Mouse (Mus musculus): ENCODE data around the gene Copz2.
"Not testable (repeated sequence)": the region's sequence is repeated elsewhere in the genome, so short reads cannot be mapped to it uniquely, and the experiment has no call there.

The Copz2 gene

DNA sequence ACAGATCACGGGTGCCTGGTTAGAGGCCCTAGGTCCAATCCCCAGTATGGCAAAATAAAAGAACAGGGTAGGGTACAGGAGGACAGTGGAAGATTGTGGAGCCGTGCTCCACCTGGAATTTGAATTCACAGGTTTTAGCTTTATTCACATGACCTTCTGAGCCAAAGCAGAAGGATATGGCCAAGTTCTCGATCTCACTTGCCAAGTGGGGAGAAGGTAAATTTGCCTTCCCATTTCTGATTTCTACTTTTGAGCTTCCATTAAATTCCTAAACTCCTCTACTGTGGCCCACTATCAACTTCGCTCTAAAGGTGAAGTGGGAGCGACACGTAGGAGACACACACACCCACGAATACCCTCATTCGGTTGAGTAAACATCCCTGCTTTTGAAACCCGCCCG, 20.8 kb upstream of the Copz2 start:
- no peak for DNase-seq (ENCODE audit: low spot score in 2 of 2)

- DNase-seq (ENCODE audit: low spot score in 2 of 2) = peak in 1 of 2 experiments; percentile 44
These were observed 20.3 kb upstream of the Copz2 start for GRCm38 (mm10) chr11:96829403-96829812.

DNA sequence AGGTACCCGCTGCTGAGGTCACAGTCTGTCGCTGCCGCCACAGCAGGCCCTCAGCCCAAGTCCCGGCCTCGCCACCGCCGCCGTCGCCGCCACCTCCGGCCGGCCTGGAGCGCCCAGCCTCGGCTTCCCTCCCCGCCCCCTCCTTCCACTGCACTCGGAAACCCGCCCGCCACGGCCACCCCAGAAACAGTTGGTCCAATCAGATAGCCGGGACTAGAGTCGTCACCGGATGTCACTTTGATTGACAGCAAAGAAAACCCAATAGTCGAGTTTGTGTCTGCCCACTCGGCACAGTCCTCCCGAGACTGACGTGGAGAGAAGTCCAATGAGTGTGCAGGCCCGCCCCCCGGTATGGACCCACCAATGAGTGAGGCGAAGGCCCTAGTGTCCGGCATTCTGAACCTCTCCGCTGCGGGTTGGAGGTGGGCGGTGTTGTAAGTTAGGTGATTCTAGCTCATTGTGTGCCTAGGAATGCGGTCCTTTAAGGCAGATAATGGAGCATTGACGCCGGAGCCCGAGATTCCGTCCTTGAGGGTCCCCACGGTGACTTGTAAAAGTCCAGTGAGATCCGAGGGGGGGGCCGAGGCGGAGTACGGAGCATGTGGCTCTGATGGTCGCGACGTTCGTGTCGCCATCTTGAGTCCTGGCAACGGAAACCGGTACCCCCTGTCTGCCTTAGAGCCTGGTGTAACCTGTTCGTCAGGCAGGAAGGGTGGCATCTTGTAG, 19.7 kb upstream of the Copz2 start, which contains the start of gene Nfe2l1:
Gene Nfe2l1 (minus strand): TSS at position 156 of the 726 bp plus-strand sequence.
- DNase-seq (ENCODE audit: low spot score in 2 of 2) = peak; percentile 96 to 97

GRCm38 (mm10) chr11:96830539-96831216, 19.0 kb upstream of the Copz2 start:
- no peak for DNase-seq (ENCODE audit: low spot score in 2 of 2)

- no peak for DNase-seq (ENCODE audit: low spot score in 2 of 2)
These were observed 18.2 kb upstream of the Copz2 start for GRCm38 (mm10) chr11:96831516-96831915.

GRCm38 (mm10) chr11:96832541-96832940, 17.1 kb upstream of the Copz2 start:
- no peak for DNase-seq (ENCODE audit: low spot score in 2 of 2)

DNA sequence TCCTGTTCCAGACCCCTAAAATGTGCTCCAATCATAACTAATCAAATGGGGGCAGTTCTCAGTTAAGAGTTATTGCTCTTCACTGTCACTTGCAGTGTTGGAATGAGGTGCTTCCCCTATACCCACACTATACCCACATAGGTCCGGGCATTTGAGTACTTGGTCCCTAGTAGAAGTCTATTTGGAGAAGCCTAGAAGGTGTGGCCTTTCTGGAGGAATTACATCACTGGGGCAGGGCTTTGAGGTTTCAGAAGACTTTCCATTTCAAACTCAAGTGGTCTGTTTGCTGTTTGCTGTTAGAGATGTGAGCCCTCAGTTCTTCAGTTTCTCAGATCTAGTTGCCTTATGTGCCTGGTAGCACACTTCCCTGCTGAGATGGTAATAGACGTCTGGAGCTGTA, 16.7 kb upstream of the Copz2 start:
- no peak for DNase-seq (ENCODE audit: low spot score in 2 of 2)

DNA sequence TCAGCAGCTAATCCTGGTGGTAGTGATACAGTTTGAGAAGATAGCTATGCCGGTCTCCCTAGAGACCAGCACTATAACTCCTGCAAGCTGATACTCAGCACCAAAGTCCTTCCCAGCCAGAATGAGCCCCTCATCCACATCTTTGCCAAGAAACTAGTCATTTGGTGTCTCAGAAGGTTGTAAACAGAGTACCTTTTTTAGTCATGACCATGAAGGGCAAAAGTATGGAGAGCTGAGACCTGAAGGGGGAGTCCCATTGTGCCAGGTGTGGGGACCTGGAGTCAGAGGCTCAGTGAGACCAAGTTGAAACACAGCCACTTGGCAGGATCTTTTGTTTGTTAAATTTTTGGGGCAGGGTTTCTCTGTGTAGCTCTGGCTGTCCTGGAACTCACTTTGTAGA, 15.5 kb upstream of the Copz2 start:
- no peak for DNase-seq (ENCODE audit: low spot score in 2 of 2)

DNA sequence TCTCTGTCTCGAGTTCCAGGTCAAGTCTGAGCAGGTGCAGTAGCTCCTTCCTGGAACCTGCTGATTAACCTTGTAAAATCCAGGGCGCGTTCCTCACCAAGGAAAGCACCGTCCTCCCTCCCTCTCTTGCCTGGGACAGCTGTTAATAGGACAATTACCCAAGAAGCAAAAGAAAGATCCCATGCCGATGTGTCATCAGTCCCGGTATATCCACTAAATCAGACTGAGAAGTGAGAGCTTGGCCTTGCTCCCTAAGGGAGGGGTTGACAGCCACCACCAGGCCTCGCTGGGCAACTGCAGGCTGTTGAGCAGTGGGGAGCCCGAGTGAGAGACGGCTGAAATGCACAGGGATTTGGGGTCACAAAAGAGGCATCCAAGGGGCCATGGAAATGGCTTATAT, 12.4 kb upstream of the Copz2 start:
- no peak for DNase-seq (ENCODE audit: low spot score in 2 of 2)

DNA sequence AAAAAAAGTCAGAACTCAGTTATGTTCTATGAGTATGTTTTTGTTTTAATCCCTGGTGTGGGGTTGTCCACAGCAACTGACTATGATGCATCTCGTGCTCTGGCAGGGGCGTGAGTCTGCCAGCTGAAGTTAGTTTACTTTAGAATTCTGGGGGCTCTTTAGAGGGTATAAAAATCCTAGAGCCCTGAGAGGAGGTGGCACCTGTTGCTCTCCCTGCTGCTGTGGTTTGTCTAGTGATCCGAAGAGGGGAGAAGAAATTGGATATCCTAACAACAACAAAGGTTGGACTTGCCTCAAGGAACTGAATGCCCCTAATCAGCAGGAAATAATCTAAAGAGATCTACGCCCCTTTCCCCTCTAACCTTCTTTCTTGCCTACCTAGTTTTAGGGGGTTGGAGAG, 11.3 kb upstream of the Copz2 start:
- no peak for DNase-seq (ENCODE audit: low spot score in 2 of 2)

DNA sequence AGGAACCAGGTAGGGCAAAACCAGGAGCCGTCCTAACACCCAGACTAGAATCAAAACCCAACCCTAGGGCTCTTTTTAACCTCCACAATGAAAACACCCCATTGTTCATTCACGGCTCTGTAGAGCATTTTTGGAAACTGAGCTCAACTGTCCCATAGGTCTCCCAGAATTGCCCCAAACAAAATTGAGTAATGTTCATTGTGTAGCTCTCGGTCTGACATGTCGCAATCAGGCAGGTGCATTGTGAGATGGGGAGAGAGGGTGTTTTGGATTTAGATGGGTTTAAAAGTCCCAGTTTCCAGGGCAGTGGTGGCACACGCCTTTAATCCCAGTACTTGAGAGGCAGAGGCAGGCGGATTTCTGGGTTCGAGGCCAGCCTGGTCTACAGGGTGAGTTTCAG, 10.2 kb upstream of the Copz2 start:
- DNase-seq (ENCODE audit: low spot score in 2 of 2) = no peak

DNA sequence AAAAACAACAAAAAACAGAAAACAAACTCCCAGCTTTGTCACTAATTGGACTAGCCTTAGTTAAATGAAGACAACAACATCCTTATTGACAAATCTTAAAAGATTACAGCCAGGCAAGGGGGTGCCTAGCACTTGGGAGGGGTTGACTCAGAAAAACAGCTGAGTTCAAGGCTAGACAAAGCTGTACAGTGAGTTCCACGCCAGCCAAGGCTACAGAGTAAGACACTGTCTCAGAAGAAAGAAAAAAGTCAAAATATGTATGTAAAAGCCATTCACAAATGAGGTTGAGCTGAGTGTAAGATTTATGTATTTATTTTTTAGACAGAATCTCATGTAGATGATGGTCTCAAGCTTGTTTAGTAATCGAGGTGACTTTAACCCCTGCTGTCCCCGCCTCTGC, 9.8 kb upstream of the Copz2 start:
- no peak for DNase-seq (ENCODE audit: low spot score in 2 of 2)

DNA sequence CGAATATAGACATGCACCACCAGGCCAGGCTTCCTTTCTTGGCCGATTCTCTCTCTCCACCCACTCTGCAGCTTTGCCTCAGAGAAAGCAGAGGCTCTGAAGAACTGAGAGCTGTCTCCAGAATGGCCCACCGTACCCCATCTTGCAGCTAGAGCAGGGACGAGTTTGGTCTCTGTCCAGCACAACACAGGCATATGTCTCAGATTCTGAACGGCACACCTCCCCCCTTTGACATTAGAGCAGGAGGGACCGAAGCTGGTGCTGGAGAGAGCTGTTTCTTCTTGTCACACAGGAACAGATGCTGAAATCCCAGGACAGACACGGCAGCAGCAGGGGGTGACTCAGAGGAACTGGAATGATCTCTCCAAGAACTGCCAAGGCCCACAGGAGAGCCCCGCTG, 9.4 kb upstream of the Copz2 start:
- DNase-seq (ENCODE audit: low spot score in 2 of 2) = no peak

DNA sequence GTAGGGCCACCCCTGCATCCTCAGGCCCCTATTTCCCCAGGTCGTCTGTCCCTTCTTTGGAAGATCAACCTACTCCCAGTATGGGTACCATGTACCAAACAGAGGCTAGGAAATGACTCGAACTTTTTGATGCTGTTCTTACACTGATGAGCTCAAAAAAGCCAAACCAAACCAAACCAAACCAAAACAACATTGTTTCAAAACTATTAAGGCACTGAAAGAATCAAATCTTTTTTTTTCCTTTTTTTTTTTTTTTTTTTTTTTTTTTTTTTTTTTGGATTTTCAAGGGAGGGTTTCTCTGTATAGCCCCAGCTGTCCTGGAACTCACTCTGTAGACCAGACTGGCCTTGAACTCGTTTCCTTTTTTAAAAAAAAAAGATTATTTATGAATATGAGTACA, 6.0 kb upstream of the Copz2 start:
- DNase-seq (ENCODE audit: low spot score in 2 of 2) = no peak

DNA sequence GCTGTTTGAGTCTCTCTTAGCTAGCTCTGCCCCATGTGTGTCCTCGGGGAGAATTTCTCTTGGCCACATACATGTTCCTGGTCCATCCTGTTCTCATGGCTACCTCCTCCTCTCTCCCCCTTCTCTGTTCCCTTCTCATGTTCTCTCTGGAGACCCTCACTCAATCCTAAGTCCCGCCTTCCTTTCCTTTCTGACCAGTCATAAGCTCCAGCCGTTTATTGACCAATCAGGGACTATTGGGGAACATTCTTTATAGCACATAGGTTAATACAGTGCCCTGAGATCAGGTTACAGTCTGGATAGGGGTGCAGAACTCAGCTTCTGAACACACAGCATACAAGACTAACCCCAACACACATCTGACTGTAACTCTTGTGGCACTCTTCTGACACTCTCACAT, 2.4 kb upstream of the Copz2 start:
- no peak for DNase-seq (ENCODE audit: low spot score in 2 of 2)

DNA sequence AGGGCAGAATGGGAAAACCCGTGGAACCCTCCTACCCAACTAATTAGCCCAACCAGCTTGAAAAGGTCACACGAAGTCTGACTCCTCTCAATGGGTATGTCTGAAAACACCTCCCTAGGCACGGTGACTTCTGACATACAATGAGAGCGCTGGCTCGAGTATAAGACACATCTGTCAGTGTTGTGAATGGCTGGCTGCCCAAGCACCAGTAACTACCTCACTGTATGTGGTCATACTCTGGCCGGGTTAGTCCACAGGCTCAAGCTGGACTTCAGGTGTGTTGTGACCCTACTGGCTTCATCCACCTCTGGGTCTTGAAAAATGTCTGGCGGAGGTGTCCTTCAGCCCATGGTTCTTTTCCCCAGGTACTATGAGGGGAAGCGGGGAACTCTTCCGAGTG, 976 bp upstream of the Copz2 start:
- DNase-seq (ENCODE audit: low spot score in 2 of 2) = no peak

DNA sequence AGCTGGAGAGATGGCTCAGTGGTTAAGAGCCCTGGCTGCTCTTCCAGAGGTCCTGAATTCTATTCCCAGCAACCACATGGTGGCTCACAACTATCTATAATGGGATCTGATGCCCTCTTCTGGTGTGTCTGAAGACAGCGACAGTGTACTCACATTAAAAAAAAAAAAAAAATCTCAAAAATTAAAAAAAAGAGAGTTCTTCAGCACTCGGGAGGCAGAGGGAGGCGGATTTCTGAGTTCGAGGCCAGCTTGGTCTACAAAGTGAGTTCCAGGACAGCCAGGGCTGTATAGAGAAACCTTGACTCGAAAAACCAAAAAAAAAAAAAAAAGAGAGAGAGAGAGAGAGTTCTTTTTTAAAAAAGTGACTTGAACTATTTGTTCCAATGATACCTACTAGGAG, 525 bp upstream of the Copz2 start:
- not testable (repeated sequence) for DNase-seq (ENCODE audit: low spot score in 2 of 2)

DNA sequence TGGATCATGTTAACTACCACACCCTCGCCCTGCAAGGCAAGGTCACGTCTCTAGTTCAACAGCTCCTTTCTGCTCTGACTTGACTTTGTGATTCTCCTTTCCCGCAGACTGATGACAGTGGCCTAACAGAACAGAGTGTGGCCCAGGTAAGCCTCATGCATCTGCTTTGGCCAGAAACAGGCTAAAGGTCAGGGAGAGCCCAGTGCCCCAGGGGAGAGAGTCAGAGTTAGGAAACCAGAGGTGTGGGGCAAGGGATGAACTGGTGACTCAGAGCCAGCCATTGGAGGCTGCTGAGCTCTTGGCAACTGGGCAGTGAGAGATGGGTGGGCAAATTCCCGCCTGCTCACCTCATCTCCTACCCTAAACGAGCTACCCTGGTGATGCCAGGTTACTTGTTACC, 7.8 kb downstream of the Copz2 start:
- no peak for DNase-seq (ENCODE audit: low spot score in 2 of 2)

- no peak for DNase-seq (ENCODE audit: low spot score in 2 of 2)
These were observed 10.0 kb downstream of the Copz2 start for GRCm38 (mm10) chr11:96859635-96860034.

GRCm38 (mm10) chr11:96860564-96860963, 10.9 kb downstream of the Copz2 start:
- peak; percentile 70 for DNase-seq (ENCODE audit: low spot score in 2 of 2)

DNA sequence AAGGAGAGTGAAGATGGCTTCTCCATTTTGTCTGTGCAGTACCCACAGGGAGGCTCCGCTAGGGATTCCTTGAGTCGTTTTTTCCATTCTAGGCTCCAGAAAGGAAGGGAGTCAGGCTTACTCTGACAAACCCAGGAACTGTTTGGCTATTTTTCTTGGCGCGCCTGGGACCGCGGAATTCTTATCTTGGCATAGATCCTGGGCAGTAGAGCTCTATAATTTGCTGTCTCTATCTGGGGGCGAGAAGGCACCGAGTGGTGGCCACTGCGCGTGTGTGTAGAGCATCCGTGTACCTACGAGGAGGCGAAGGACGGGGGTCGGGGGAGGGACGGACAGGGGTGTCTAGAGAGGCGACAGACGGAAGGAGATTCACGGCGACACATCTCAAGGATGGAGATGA, 11.8 kb downstream of the Copz2 start:
- DNase-seq (ENCODE audit: low spot score in 2 of 2) = peak in 1 of 2 experiments; percentile 14

DNA sequence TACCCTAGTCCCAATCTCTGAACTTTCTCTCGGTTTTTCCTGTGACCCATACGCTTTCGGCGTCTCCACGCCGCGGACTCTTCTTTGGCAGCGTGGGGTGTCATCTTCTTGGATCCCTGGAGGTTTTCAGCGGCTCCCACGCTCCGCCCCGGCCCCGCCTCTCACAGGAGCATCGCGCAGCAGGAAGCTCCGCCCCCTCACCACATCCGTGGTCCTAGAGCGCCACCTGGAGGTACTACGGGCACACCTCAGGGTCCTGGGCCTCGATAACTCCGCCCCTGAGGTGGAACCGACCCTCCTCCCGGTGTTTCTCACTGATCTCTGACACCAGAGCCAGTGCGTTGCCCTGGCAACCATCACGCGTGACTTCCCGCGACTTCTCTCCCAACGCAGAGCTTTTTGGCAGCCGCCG, 12.2 kb downstream of the Copz2 start:
- DNase-seq (ENCODE audit: low spot score in 2 of 2) = peak; percentile 81 to 96

GRCm38 (mm10) chr11:96862534-96862933, 12.9 kb downstream of the Copz2 start:
- no peak for DNase-seq (ENCODE audit: low spot score in 2 of 2)

Data from frontal cortex, postnatal 25 days (tissue).